Mouse (Mus musculus): ENCODE results near the gene Klf16.
"Not testable (repeated sequence)": the region's sequence is repeated elsewhere in the genome, so short reads cannot be mapped to it uniquely, and the experiment has no call there.

Gene Klf16

DNA sequence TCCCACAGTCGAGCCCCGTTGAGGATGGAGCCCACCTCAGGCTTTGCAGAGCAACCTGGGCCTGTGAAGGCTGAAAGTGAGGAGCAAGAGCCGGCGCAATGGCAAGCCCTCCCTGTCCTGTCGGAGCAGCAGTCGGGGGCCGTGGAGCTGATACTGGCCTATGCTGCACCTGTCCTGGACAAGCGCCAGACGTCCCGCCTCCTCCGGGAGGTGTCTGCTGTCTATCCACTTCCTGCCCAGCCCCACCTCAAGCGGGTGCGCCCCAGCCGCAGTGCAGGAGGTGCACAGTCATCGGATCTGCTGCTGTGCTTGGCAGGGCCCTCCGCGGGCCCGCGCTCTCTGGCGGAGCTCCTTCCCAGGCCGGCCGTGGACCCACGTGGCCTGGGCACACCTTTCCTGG is 29.2 kb upstream of the Klf16 start:
- peak; percentile 81 for DNase-seq (ENCODE audit: low read depth, low spot score)

DNA sequence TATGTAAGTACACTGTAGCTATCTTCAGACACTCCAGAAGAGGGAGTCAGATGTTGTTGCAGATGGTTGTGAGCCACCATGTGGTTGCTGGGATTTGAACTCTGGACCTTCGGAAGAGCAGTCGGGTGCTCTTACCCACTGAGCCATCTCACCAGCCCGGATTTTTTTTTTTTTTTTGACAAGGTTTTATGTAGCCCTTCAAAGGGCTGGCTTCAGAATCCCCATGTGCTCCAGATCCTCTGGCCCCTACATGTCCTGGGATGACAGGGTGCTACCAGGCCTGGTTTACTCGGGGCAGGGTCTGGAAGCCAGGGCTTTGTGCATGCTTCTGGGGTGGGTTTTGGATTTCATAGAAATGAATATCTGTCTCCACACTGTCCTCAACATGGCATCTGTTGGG is 28.6 kb upstream of the Klf16 start, which contains the start of gene Gm49322:
TSS of gene Gm49322 (plus strand) at position 301 of the 400 bp plus-strand sequence.
- DNase-seq (ENCODE audit: low read depth, low spot score) = not testable (repeated sequence)

DNA sequence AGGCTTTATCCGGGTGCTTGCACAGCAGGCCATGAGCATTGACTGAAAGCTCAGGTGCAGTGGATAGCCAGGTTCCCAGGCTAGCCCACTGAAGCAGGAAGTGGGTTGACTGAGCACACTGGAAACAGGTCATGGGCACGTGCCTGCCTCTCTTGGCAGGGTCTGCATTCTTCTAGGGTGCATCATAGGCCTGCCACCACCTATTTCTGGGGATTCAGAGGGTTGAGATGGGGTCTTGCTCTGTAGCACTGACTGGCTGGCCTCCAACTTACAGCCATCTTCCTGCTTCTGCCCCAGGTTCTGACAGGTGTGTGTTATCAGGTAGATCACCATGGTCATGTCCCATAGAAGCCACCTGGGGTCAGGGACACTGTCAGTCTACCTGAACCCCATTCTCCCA is 27.9 kb upstream of the Klf16 start:
- peak; percentile 12 for DNase-seq (ENCODE audit: low read depth, low spot score)

DNA sequence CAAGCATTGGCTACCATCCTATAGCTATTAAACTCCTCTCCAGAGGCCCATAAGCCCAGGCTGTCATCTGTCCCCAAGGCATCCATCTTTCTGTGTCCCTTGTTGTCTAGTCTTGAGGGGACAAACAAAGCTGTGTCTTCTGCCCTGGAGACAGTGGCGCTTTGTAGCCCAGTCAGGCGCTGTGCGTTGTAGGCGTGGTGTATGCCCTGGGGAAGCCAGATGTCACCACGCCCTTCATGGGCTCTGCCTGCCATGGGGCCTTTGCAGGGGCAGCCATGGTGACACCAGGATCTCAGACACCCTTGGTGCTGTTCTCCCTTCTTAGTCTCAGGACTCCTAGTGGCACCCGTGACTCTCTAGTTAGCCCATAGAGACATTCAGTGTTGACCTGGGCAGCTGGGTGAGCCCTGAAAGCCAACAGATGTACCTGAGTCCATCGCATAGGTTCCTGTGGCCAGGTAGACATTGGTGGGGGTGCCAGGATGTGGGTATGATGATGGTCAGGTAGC is 26.9 kb upstream of the Klf16 start:
- peak; percentile 49 for DNase-seq (ENCODE audit: low read depth, low spot score)

DNA sequence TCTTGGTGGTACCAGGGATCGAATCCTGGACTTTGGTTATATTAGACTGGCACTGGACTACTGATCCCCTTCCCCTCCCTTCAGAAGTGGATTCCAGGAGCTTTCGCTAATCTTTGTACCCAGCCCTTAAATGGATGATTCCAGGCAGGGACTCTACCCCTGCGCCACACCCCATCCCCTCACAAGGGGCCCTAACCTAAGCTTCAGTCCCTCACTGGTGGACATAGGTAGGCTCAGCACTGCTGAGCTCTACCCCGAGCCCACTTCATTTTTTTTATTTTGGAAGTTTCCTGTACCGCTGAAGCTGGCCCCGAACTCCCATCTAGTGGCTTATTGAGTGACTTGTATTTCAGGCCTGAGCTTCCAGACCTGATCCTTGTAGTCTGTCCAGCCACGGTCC is 26.2 kb upstream of the Klf16 start:
- no peak for DNase-seq (ENCODE audit: low read depth, low spot score)

DNA sequence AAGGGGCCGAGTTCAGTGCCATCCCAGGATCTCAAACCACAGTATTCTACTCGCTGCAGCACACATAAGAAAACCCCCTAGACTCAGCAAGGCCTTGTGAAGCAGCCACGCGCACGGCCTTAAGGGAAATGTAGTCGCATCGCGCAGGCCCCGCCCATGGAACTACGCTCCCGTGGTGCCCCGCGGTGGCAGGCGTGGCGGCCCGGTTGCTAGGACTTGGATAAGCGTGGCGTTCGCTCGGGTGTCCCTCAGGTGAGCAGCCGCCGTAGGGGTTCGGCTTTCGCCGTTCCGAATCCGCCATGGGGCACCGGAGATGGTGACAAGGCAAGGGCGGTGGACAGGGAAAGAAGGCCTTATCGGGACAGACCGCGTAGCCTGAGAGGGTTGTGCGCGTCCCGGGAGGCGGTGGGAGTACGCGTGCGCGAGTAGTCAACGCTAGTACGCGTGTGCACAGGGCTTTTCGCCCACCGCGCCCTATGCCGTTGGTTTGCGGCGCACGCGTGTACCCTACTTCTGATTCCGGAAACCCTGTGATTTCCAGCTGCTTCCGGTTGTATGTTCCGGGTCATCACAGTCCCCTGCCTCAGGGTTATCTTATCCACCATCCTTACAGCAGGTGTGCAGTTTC is 25.7 kb upstream of the Klf16 start, which contains the start of the genes Scamp4 and Adat3:
TSS of gene Scamp4 (plus strand) at position 175 of the 628 bp plus-strand sequence.
TSS of gene Adat3 (plus strand) at position 183 of the 628 bp plus-strand sequence.
- DNase-seq (ENCODE audit: low read depth, low spot score) = peak; percentile 97

DNA sequence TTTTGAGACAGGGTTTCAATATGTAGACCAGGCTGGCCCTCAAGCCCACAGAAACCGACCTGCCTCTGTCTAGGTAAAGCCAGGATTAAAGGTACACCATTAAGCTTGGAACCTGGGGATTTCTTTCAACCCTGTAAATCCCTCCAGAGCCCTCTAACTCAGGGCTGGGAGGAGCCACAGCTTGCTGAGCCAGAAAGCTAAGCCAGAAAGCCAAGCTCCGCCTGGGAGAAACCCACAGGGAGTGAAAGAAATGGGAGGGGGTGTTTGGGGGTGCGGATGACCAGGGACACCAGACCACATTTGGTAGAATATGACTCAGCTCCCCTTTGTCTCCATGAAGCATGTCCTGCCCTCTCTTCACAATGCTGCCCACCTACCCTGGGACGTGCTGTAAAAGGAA is 19.2 kb upstream of the Klf16 start:
- DNase-seq (ENCODE audit: low read depth, low spot score) = no peak

DNA sequence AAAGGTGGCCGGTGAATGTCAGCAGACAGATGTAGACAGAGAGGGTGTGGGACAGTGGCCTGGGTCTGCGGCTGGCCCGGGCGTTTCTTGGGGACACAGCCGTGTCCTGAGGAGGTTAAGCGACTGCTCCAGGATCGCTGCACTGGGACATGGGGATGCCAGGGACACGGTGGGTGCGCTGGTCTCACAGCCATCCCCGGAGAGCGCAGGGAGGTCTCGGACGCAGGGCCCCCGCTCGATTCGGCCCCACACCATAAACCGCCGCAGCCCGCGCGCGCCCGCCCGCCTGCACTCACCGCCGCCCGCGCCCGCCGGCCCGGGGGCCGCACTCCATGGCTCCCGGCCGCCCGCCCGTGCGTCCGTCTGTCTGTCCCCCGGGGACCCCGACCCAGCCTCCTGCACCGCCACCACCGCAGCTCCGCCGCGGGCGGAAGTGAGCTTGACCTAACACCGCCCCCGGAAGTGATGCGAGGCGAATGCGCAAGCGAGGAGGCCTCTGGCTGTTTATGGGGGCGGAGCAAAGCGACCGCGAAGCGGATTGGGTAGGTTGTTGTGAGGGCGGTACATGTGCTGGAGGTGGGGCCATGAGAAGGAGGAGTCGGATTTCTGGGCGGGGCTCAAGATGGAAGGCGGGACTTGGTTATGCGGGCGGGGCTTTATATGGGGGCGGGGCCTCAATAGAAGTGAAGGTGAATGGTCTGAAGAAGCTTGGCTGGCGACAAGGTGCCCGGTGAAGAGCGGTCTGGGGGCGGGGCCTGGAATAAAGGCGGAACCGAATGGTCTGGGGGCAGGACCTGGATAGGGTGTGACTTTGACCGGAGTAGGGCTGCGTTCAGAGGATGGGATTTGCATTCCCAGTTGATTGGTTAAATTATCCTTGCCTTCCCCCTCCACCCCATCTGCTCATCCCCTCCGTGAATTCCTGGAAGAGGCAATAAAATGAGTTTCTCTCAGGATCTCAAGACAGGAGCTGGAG is 13.0 kb upstream of the Klf16 start, which contains the start of gene Abhd17a:
TSS of gene Abhd17a (minus strand) at position 463 of the 976 bp plus-strand sequence.
- peak; percentile 98 for DNase-seq (ENCODE audit: low read depth, low spot score)

DNA sequence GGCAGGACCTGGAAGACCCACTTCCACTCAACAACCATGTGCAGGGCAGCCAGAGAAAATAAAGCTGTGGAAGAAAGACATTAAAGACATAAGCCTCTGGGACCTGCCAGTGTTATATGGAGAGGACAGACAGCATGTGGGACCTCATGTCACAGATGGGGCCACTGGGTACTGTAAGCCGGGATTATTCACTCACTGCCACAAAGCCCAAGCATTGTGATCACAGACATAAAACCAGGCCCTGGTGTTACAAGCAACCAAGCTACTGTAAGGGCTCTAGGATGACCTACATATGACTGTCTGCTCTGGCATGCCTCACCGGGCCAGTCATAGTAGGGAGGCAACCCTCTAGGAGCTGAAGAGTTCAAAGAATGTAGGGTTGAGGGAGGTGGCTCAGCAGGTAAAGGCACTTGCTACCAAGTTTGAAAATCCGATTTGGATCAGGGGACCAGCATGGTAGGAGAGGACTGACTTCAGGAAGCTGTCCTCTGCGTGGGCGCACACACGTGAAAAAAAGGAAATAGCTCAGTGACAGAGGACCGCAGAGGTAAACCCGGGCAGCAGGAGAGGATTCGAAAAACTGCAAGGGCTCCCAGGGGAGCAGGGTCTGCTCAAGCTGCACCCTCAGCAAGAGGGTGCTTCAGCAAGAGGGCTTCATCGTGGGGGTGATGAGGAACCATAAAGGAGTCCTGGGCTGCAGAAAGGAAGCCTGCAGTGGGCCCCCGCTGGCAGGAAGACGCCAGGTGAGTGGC is 12.2 kb upstream of the Klf16 start:
- peak; percentile 65 for DNase-seq (ENCODE audit: low read depth, low spot score)

DNA sequence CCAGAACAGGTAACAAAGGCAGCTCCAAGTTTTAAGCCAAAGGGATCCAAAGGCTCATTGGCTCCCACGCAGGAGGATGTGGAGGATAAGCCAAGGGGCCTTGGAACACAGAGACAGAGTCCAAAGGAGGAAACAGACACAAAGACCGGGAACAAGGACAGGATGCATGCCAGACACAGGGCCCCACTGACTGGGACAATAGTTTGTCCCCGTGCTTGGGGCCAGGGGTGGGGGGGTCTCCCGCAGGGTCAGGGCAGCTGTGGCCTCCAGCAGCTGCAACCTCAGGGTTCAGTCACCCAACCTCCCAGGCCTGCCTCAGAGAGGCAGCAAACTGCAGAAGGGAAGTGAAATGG is 10.2 kb upstream of the Klf16 start:
- DNase-seq (ENCODE audit: low read depth, low spot score) = no peak

DNA sequence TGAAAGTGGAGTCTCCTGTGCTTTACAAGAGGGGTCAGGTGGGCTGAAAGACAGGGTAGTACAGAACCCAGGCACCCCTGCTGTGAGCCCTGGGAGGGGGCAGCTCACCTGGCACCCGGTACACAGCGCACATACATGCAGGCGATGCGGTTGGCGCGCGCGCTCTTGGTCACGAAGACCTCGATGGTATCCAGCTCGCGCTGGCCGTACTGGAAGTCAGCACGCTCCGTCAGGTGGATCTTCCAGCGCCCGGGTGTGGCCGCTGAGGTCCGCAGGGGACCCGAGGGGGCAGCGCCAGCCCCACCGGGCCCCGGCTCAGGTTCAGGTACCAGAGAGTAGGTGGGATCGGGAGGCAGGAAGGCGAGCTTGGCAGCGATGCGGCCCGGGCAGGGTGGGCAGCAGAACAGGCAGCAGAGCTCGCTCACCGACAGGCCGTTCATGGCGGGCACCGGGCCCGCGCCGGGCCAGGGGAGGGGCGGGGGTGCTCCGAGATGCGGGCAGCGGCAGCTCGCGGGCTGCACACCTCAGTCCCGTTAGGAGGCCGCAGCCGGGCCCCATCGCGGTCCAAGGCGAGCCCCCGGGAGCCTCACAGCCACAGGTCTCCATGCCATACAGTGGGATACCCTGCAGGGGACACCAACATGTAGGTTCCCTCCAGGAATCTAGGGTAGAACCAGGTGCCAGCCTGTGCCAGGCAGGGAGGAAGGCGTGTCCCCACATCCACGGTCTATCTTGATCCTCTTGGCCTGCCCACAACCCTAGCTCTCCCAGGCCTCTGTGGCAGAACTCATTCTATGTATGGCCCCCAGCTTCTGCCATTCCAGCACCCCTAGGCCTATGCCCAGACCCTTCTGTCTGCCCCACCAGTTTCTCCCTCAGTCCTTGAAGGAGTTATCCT is 9.5 kb upstream of the Klf16 start:
- DNase-seq (ENCODE audit: low read depth, low spot score) = no peak

DNA sequence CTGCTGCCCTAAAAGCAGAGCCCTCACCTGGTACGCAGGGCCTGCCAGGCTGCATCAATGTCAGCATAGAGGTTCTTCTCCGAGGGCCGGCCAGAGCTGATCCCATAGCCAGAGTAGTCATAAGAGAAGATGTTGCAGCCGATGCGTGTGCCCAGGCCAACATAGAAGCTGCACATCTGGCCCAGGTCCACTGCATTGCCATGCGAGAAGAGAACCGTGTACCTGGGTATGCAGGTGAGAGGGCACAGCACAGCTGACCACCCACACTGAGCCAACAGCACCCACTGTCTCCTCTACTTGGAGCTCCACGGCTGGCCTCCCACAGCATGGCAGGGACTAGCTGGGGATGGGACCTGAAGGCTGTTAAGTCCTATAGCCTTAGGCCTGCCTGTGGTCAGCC is 8.5 kb upstream of the Klf16 start:
- DNase-seq (ENCODE audit: low read depth, low spot score) = no peak

DNA sequence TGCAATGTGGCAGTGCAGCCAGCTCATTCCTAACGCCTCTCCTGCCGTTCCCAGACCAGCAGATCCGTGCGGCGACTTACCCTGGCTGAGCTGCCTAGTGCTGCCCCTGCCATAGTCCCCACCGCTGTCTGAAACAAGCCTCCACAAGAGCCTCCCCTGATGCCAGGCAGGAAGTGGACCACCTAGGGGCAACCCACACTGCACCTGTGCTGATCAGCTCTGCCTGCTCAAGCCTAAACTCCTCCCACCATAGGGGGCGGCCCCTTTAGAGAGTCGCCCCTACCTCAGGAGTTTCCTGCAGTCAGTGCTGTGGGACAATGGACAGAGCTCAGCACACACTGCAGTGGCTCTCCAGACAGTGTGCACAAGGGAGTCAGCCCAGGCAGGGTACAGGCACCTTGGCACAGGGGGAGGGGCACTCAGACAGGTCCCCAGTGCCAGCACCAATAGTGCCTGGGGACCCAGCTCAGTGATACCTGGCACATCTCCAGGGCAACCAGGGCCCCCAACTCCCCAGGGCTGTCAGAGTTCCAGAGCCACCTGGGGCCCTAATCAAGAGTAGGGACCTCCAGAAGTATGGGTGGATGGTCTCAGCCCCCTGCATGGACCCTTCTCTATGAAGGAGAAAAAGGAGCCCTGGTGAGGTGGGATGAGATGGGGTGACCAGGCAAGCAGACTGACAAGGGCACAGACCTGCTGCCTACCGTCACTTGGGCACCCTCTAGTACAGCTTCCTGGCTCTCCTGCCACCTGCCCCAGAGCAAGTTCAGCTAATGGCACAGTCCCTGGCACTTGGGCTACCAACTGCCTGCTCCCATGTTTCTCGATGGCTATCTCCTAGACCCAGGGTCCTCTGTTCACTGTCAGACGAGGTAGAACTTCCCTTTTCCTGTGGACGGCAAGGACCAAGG is 7.8 kb upstream of the Klf16 start:
- DNase-seq (ENCODE audit: low read depth, low spot score) = no peak

DNA sequence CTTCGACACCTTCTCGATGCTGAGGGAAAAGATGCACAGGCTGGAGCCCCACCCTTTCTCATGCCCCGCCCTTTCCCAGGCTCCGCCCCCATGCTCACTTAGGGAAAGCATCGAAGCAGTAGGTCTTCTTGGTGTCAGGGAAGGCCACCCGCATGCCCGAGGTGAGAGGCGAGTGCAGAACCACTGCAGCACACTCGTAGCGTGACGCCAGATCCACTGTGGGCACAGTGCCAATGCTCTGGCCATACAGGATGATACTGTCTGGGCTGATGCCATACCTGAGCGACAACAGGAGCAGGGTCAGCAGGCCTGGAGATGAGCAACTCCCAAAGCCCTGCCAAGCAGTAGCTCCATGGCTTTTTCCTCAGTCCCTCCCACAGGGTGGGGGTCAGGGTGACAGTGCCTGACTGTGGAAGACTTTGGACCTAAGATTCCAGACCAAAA is 6.9 kb upstream of the Klf16 start:
- DNase-seq (ENCODE audit: low read depth, low spot score) = no peak

DNA sequence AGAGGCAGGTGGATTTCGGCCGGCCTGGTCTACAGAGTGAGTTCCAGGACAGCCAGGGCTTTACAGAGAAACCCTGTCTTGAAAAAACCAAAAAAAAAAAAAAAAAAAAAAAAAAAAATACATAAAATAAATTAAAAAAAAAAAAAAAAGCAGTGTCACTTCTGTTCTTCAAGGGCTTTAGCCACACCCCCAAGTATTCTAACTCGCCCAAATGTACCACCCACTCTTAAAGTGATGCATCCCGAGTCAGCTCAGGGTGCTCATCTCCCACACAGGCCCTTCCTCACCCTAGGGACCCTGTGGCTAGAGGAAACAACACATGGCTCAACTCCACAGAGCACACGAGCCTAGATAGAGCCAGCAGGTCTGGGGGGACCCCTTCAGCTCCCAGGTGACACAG is 5.9 kb upstream of the Klf16 start:
- peak; percentile 10 for DNase-seq (ENCODE audit: low read depth, low spot score)

DNA sequence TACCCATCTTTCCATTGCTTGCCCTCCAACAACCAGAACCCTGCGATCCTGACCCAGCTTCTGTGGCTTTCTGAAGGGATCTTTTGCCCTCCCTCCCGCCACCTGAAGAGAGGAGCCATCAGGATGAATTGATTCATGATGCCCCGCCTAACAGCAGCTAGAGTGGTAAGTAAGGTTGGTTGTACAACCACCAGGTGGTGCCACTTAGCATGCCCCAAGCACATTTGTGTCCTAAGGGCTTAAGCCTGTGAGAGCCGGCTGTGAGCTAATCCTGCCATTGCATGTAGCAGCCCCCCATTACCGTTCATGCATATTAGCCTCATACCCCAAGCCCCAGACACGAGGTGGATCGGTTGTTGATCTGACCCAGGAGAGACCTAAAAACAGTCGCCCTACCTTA is 1.8 kb upstream of the Klf16 start:
- peak; percentile 94 for DNase-seq (ENCODE audit: low read depth, low spot score)

DNA sequence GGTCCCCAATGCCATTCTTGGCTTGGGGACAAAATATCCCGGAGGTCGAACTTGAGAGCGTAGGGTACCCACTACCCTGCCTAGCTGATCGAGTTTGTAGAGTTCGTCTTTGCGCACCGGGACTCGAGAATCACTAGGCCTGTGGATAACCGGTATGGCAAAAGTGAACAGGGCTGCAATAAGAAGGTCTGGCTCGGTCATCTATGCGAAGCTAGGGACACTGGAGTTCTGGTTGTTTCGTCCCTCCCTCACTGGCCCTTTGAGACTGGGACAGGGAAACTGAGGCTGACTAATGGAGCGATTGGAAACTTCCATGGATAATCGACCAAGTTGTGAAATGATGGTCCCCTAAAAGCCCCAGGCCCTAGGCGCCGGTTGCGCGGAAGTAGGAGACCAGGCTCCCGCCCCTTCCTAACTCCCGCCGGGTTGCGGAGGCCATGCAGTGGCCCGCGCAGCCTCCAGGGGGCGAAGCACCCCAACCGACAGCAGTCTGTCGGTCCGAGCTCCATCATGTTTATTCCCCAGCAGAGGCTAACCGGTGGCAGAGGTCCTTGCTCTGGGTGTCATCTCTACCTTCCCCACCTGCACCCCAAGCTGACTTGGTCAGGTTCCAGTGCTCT is 1.1 kb upstream of the Klf16 start:
- peak; percentile 94 for DNase-seq (ENCODE audit: low read depth, low spot score)

DNA sequence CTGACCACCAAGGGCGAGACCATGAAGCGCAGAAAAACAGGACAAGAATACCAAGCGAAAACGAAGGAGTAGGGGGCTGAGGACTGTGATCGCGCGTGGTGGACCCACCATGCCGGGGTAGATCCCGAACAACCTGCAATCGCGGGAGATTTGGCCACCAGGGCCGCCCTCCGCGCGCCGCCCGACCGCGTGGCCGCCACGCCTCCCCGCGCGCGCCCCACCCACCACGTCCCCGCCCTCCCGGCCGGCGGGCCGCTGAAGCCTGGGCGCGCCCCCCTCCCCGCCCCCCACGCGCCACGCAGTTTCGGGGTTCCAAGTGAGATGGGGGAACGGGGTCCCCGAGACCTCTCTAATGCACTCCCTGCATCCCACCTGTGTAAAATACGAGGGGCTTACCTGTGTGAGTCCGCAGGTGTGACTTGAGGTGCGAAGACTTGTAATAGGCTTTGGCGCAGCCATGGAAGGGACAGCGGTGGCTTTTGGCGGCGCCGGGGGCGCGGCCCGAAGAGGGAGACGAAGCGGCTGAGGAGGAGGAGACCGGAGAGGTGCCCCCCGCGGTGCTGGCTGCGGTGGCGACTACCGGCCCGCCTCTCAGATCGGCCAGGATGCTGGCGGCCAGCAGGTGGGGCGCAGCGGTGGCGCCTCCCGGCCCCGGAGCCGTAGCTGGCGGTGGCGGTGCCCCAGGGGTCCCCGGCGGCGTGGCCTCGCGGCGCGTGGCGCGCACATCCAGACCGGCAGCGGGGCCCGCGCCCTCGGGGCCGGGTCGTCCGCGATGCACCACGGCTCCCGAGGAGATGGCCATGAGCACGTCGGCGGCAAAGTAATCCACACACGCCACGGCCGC is 548 bp downstream of the Klf16 start:
- DNase-seq (ENCODE audit: low read depth, low spot score) = peak; percentile 84

All from CD4-positive, CD25-positive, alpha-beta regulatory T cell, adult 2 months (primary cell).